Mouse (Mus musculus): ENCODE measurements around the gene Dnajc15. TPM values are rescaled to one million over a fixed set of nuclear protein-coding genes. Genes with fewer than 3 reads are reported as not detected.
A peak's percentile ranks its signal among the peaks of the same experiment; 100 is the strongest.

The Dnajc15 gene
- polyA plus RNA-seq, 1 experiment = 26.9 TPM

DNA sequence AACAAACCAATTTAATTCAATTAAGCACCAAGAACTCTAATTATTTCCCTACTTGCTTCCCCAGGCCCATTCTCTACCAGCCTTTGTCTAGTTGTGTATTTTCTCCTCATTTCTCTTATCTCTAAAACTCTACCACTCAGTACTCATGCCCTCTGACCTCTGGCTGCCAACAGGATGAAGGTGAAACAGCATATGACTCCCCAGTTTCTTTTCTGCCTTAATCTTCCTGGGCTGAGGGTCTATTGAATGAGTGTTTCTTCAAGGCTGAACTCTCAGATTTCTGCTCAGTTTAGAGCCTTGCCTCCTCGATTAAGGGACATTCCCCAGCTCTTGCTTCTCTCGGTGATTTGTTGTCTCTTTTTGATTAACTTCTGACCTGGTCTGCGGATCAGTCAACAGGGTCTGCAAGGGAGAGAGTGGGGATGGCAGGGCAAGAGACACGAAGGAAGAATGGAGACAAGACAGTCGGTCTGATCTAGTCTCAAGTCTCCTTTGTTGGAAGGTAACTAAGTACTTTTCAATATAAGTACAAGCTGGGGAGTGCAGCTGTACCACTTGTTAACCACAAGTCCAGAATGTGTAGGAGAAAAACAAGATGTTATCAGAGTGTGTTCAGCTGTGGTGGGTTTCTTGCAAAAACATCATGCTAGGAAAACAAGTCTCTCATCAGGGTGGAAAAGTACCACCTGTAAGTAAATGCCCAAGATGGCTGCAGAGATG is 13.9 kb downstream of the Dnajc15 start:
- DNase-seq (ENCODE audit: extremely low spot score in 1 of 2, low spot score in 1 of 2) = no peak

DNA sequence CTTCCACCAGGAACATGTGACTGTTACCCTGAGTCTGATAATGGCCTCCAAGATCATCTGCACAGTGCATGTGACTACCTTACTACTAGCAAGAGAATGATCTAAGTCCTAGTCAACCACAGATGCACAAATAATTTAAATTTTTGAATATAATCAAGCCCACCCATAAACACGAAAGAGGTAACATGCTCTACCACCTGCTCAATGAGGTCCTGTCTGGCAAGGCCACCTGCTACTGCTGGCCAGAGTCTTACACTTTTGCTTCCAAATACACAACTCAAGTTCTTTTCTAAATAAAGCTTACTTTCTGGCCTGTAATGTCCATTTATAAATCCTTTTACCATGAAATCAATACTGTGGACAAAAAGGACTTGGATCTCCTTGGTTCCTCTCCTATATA is 15.0 kb downstream of the Dnajc15 start:
- no peak for DNase-seq (ENCODE audit: extremely low spot score in 1 of 2, low spot score in 1 of 2)

DNA sequence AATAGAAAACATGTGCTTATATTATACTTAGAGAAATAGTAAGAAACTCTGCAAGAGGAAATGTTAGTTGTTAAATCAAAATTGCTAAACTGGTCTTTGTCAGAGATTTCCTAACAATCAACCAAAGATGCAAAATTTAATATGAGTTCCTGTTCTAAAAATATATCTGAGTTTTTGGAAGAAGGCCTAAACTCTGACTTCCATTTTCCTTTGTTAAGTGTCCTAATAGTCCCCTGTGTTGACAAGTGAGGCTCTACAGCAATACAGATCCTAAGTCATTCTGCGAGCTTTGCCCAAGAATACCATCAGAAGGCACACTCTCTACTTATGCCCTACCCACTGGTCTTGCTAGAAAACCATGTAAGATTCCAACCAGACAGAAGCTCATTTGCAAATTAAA is 21.0 kb downstream of the Dnajc15 start:
- no peak for DNase-seq (ENCODE audit: extremely low spot score in 1 of 2, low spot score in 1 of 2)

DNA sequence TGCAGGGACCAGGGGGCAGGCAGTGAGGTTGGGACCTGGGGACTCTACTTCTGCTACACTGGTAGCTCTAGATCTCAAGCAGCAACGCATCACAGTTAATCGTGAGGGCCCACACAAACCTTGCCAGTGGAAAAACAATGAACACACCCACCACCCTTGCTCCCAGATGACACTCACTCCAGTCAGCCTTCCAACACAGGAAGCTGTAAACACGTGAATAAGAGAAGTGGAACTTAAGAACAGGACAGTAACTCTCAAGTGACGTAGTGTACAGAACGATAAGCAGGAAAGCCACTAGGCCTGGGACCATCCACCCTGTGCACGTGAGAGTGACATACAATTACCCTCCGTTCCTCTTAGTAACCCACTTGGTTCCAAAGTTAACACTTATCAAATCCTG is 25.1 kb downstream of the Dnajc15 start:
- no peak for DNase-seq (ENCODE audit: extremely low spot score in 1 of 2, low spot score in 1 of 2)

DNA sequence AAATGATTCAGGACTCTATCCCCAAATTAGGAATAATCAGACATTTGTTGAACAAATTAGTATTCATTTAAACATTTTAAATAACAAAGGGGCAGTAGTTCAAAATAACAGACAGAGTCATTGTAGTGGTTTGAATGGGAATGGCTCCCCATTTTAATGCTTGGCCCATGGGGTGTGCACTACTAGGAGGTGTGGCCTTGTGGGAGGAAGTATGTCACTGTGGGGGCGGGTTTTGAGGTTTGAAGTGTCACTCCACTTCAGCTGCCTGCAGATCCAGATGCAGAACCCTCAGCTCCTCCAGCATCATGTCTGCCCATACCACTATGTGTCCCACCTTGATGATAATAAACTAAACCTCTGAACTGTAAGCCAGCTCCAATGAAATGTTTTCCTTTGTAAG is 26.6 kb downstream of the Dnajc15 start:
- DNase-seq (ENCODE audit: extremely low spot score in 1 of 2, low spot score in 1 of 2) = no peak

DNA sequence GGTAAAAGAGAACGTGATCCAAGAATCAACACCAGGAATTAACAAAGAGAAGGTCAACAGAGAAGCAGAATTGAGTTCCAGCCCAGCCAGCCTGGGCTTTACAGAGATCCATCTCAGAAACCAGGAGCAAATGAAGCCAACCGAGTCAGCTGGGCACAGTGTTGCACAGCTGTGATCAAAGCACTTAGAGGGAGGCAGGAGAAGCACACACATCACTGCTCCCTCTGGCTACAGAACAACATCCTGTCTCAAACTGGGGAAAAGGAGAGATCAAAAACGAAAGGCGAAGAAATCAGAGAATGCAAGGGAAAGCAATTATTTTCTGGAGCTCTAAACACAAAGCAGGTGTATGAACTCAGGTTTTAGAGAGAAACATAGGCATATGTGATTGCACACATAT is 28.7 kb downstream of the Dnajc15 start:
- no peak for DNase-seq (ENCODE audit: extremely low spot score in 1 of 2, low spot score in 1 of 2)

DNA sequence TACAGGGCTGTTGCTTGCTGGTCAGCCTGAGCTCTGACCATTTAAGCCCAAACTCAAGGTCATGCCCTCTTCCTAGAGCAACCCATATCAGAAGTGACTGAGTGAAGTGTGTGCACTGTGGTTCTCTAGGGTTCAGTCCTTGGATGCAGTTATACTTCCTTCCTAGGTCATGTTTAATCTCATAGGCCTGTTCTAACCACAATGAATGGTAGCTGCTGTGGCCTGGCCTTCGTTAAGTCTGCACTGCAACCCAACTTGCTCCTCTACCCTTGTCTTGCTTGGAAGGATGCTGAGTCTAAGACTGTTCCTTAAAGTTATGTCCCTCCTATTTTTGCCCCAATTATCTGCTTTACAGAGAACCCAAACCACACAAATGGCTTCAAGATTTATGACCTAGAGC is 29.4 kb downstream of the Dnajc15 start:
- no peak for DNase-seq (ENCODE audit: extremely low spot score in 1 of 2, low spot score in 1 of 2)

DNA sequence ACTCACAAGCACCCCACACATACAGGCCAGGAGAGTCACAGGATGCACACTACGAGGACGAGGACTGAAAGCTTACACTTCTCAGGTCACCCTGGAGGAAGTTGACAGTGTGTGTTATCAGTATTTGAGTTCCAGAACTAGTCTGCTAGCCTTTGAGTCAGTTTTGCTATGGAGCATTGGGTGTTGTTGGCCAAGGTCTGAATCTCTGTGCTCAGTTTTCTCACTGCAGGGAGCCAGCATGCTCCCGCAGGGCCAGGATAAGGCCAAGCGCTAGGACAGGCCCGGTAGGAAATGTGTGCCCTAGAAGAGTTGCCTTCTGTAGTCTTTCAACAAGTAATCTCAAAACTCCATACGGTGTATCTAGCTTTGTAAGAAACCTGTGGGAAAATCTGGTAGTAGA is 34.4 kb downstream of the Dnajc15 start:
- no peak for DNase-seq (ENCODE audit: extremely low spot score in 1 of 2, low spot score in 1 of 2)

DNA sequence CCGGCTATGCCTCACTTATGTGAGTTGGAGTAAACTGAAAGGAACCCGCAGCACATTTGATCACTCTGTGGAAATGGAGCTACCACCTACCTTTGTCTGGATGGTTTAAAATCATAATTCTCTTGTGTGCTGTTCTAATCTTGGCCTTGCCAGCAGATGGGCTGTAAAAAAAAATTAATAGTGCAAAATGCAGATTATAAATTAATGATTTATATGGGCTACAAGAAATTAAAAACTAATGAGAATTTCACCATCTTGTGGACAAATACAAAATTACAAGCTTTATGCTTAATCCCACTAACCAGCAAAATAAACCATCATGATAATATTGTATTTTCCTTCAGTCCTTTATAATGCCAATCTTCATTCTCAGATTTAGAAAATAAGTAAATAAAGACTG is 34.8 kb downstream of the Dnajc15 start:
- DNase-seq (ENCODE audit: extremely low spot score in 1 of 2, low spot score in 1 of 2) = peak in 1 of 2 experiments; percentile 33

DNA sequence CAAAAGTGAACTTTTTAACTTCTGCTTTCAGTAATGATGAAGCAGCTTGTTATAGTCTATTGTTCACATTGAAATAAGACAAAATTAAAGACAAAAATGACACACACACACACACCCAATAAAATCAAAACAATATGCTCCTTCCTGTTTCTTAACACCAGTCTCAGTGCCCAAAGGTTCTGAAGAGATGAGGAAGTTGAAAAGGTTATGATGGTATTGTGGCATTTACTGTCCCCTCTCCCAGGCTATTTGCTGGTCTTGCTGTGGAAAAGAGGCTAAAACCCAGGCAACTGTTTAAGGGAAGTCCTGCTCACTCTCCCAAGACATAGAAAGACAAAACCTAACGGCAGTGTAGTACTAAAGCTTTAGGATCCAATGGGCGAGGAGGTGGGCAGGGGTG is 38.1 kb downstream of the Dnajc15 start:
- DNase-seq (ENCODE audit: extremely low spot score in 1 of 2, low spot score in 1 of 2) = no peak

DNA sequence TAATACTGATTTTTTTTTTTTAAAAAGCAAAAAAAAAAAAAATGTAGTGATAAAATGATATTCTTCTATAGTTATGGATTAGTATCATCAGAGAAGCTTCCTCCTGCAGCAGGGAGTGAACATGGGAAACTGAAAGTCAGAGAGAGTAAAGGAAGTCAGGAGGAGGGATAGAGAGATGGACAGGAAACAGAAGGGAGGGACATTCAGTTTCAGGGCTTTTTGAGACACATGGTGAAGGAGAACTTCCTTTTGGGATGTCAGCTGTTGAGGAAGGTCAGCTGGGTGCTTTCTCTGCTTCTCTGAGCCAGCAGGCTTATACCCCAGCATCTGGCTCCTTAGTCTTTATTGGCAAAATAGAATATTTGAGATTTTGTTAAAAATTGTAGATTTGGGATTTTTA is 42.6 kb downstream of the Dnajc15 start:
- no peak for DNase-seq (ENCODE audit: extremely low spot score in 1 of 2, low spot score in 1 of 2)

DNA sequence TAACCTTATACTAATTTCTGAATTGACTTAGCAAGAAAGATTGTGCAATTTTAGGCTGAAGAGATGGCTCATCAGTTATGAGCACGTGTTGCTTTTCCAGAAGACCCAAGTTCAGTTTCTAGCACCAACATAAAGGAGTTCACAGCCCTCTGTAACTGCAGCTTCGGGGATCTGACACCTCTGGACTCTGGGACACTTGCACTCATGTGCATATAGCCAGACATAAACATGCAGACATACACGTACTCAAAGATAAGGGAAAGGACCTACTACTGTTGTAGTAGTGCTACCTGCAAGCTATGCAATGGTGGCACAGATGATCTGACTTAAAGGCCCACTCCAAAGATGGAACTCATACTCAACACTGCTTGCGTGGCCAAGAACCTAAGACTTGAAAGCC is 43.0 kb downstream of the Dnajc15 start:
- DNase-seq (ENCODE audit: extremely low spot score in 1 of 2, low spot score in 1 of 2) = no peak

DNA sequence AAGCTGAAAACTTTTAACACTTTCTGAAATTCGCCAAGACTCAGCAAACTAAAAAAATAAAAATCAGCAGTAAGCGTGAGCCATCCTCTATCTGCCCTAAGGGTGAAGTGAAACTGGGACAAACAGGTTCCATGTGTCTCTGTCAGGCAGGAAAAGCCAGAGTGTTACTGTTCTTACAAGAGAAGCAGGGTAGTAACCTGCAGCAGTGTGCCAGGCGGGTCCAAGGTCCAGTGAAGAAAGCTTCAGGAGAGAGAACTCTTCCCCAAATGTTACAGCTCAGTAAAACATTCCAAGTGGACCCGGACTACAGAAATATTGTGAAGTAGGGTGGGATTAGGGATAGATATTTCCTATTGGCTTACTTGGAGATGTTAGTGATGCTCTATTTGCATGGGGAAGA is 45.3 kb downstream of the Dnajc15 start:
- DNase-seq (ENCODE audit: extremely low spot score in 1 of 2, low spot score in 1 of 2) = no peak

DNA sequence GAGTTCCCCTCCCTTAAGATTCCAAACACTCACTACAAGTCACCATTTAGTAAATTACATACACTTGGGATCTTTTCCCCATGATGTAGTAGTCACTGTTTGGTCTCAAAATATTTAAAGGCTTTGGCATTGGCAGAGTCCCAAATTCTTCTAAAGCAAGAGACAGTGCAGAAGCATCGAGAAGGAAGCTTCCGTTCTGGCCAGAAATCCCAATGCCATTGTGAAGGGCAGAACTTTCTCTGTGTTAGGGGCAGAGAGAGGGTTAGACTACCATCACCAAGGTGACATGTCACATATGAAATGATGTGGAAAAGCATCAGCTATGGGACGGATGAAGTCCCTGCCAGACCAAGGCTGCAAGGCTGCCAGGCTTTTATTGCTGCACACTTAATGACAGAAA is 49.0 kb downstream of the Dnajc15 start:
- DNase-seq (ENCODE audit: extremely low spot score in 1 of 2, low spot score in 1 of 2) = no peak

DNA sequence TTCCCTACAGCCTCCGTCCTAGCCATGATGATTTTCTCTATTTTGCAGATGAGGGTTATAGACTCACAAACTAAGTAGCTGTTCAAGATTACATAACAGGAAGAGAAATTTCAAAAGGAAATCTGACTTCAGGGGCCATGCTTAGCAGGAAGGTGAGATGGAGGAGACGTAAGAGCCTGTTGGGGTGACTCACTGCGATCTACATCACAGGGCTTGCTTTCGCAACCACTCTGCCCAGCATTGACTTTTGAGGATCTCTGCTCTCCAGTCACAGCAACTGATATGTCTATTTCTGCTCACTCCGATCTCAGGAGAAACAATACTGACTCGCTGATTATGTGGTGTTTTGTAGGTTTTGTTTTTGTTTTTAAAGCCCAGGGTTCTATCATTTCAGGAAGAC is 49.8 kb downstream of the Dnajc15 start:
- DNase-seq (ENCODE audit: extremely low spot score in 1 of 2, low spot score in 1 of 2) = no peak

DNA sequence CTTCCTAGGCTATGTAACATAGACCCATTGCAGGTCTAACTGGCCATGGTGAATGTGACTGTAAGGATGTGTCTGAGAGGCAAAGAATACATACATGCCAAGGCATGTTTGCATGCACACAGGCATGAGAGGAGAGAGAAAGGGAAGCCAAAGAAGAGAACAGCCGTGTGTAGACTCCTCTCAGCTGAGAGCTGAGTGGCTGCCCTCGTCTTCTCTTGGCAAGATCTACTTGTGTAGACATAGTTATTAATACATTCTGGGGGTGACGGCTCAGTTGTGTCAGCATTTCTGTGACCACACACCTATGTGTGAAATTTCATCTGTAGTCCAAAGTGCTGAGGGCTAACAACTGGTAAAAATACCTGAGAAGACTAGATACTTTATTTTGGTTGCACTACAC is 55.1 kb downstream of the Dnajc15 start:
- DNase-seq (ENCODE audit: extremely low spot score in 1 of 2, low spot score in 1 of 2) = no peak

DNA sequence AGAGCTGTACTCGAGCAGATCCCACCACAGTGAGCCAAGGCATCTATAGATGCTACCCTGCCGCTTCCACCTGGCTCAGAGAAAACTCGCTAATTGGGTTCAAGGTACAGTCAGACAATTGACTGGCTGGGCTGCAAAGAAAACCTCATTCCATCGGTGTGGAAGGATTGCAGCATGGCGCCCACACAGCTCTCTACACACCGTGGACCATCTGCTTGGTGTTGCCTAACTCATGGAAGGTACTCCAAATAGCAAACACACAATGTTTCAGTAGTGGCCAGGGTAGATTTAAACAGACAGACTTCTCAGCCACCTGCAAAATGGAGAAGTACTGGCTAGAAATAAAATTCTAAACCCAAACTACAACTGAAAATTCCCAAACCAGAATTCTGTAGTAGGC is 57.4 kb downstream of the Dnajc15 start:
- DNase-seq (ENCODE audit: extremely low spot score in 1 of 2, low spot score in 1 of 2) = peak; percentile 31 to 59

DNA sequence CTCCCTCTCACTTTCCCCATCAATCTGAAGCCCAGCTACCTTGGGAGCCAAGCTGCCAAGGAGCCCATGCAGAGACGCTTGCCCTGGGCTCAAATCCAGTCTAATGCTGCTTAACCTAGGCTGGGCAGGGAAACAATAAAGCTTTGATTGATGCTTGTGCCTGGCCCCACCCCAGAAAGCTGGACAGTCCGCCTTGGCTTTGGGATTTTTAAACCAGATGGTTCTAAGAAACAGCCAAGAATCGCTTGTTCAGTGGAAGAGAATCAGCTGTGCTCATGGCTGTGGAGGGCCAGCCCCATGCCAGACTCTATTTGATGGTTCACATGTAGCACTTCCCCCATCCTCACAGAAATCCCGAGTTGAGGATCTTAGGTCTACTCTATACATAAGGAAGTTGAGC is 60.0 kb downstream of the Dnajc15 start:
- no peak for DNase-seq (ENCODE audit: extremely low spot score in 1 of 2, low spot score in 1 of 2)

DNA sequence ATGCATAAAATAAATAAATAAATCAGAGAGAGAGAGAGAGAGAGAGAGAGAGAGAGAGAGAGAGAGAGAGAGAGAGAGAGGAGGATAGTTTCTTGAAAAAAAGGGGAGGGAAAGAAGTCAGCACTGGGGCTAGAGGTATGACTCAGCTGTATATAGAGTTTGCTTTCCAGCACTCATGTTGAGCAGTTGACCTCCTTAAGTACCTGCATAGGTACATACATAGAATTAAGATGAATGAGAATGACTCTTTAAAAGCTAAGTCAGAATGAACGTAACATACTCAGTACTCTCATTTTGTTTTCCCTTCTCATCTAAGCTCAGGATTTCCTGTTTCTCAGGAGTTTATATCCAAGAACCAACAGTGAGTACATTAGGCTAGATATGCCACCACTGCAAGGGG is 62.0 kb downstream of the Dnajc15 start:
- DNase-seq (ENCODE audit: extremely low spot score in 1 of 2, low spot score in 1 of 2) = no peak

DNA sequence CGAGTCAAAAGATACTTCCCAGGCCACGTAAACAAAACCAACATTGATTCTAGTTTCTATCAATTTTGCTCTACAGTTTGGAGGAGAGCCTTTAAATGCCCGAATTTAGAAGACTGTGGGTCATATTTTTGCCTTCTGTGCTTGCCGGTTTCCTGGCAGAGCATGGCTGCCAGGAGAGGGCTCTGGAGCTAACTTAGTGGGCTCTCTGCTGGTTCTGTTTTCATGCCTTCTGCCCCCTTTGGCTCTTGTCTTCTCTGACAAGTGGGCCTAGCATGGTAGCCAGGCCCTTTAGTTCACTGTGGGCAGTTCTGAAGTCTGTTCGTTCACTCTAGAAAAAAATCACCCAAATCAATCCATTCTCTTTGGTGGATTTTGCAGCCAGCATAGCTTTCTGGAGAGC is 63.5 kb downstream of the Dnajc15 start:
- no peak for DNase-seq (ENCODE audit: extremely low spot score in 1 of 2, low spot score in 1 of 2)

DNA sequence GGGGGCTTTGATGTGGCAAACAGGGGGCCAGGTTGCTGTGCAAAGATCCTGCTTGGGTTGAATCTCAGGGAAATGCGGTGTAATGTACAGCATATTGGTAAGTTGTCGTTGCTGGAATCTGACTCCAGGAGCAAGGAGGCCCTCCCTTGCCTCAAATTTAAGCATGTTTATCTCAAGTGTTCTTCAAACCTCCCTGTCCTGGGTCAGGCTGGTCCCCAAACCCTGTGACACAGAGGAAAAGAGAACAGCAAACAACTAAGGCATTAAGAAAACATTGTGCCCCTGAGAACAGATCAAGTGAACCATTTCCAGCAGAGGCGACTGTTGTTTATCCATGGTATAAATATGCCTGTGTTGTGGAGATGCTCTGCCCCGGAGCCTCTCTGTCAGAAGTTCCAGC is 67.1 kb downstream of the Dnajc15 start:
- no peak for DNase-seq (ENCODE audit: extremely low spot score in 1 of 2, low spot score in 1 of 2)

DNA sequence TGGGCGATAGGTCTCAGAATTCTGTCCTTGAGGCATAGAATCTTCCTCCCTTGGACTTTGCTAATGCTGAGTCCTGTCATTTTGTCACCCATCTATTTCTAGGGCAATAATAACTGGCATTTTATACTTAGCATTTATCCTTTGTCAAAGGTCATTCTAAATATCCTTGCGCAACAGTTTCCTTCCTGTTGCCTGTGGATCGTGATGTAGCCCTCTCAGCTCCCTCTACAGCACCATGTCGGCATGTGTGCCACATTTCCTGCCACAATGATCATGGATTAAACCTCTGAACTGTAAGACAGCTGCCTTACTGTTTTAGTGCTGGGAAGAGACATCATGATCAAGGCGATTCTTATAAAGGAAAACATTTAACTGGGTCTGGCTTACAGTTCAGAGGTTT is 68.6 kb downstream of the Dnajc15 start:
- DNase-seq (ENCODE audit: extremely low spot score in 1 of 2, low spot score in 1 of 2) = no peak

DNA sequence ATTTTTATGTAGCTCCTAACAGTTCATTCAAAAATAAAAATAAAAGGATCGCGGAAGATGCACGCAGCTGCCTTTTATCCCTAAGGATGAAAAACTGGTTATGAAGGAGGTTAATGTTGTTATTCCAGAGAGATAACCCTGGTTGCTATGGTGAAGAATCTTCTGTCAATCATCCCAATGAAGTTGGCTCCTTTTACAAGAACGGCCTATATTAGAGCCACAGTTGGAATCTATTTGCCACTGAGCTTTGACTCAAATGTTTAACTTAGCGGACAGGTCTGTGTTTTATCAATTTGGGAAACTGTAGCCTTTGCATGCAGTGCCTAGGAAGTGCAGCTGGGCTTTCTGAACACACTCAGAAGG is 72.7 kb downstream of the Dnajc15 start:
- no peak for DNase-seq (ENCODE audit: extremely low spot score in 1 of 2, low spot score in 1 of 2)

Measured in frontal cortex, adult 2 months (tissue).